Mouse (Mus musculus) inflammation-experienced regulatory T-cells, adult 6 months (primary cell): Measurements from ENCODE around the gene Ptprq. TPM values are rescaled to one million over a fixed set of nuclear protein-coding genes. Genes with fewer than 3 reads are reported as not detected.

Experiments
- ATAC-seq: one replicate; pipeline ENCODE4 v1.8.0; 2017
- polyA plus RNA-seq, 3 experiments: library from polyadenylated mRNA; unstranded; fragments of 100-300 nt; shearing (Covaris generic); gene quantifications; one replicate each; pipeline ENCODE4 v1.2.1; 2017

Gene Ptprq
- polyA plus RNA-seq: not detected

GRCm38 (mm10) chr10:107719806-107720205, at the start of gene Ptprq:
Ptprq (minus strand) TSS chr10:107720051.
- ATAC-seq: no peak

- no peak for ATAC-seq
Observed at GRCm38 (mm10) chr10:107759624-107760023, 39.8 kb upstream of the Ptprq start.

- ATAC-seq: no peak
Observed at GRCm38 (mm10) chr10:107753471-107753870, 33.6 kb upstream of the Ptprq start.

GRCm38 (mm10) chr10:107752351-107753143, 32.7 kb upstream of the Ptprq start:
- ATAC-seq: no peak

- no peak for ATAC-seq
Observed at GRCm38 (mm10) chr10:107751944-107752343, 32.1 kb upstream of the Ptprq start.

- no peak for ATAC-seq
Observed at GRCm38 (mm10) chr10:107747566-107747965, 27.7 kb upstream of the Ptprq start.

- ATAC-seq: no peak
Observed at GRCm38 (mm10) chr10:107746717-107747116, 26.9 kb upstream of the Ptprq start.

GRCm38 (mm10) chr10:107739815-107740214, 20.0 kb upstream of the Ptprq start:
- no peak for ATAC-seq

GRCm38 (mm10) chr10:107737743-107738142, 17.9 kb upstream of the Ptprq start:
- no peak for ATAC-seq

- no peak for ATAC-seq
Observed at GRCm38 (mm10) chr10:107735448-107735847, 15.6 kb upstream of the Ptprq start.

- ATAC-seq: no peak
Observed at GRCm38 (mm10) chr10:107734327-107734726, 14.5 kb upstream of the Ptprq start.

GRCm38 (mm10) chr10:107725631-107726030, 5.8 kb upstream of the Ptprq start:
- no peak for ATAC-seq

- ATAC-seq: no peak
Observed at GRCm38 (mm10) chr10:107704443-107704842, 15.4 kb downstream of the Ptprq start.

- ATAC-seq: no peak
Observed at GRCm38 (mm10) chr10:107700944-107701343, 18.9 kb downstream of the Ptprq start.

GRCm38 (mm10) chr10:107698716-107699115, 21.1 kb downstream of the Ptprq start:
- no peak for ATAC-seq

GRCm38 (mm10) chr10:107697177-107697576, 22.7 kb downstream of the Ptprq start:
- ATAC-seq: no peak

GRCm38 (mm10) chr10:107687382-107687781, 32.5 kb downstream of the Ptprq start:
- ATAC-seq: no peak

GRCm38 (mm10) chr10:107675994-107676393, 43.9 kb downstream of the Ptprq start:
- no peak for ATAC-seq

GRCm38 (mm10) chr10:107668374-107669094, 51.3 kb downstream of the Ptprq start:
- ATAC-seq: no peak

GRCm38 (mm10) chr10:107662372-107663065, 57.3 kb downstream of the Ptprq start:
- ATAC-seq: no peak

GRCm38 (mm10) chr10:107661970-107662369, 57.9 kb downstream of the Ptprq start:
- ATAC-seq: no peak

GRCm38 (mm10) chr10:107659141-107659540, 60.7 kb downstream of the Ptprq start:
- no peak for ATAC-seq

GRCm38 (mm10) chr10:107649687-107650086, 70.2 kb downstream of the Ptprq start:
- ATAC-seq: no peak
